Mouse (Mus musculus): ENCODE measurements around the gene Rtn1.

DNA sequence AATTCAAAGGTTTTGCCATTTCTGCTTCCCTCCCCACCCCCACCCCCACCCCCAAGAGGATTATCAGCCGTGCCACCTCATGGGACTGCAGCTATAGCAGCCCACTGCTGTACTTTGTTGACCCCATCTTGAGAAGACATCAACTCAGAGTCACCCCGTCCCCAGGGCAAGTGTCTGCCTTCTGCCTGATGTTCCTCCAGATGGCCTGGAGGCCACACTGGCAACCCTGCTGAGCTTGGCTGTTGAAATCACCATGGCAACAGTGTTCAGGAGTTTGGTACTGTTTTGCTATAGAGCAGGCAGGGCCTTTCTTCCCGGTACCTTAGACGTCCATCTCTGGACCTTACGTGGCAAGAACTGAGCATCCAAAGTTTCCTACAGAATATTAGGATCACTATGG, 103.9 kb downstream of the Rtn1 start:
- TF ChIP-seq MAX (IDR thresholded peaks at IDR 0.05; ENCODE audit: low read depth) (no peak), POLR2A (IDR thresholded peaks at IDR 0.05; ENCODE audit: insufficient read length, low read depth) (no peak), TCF3 (IDR thresholded peaks at IDR 0.05; ENCODE audit: insufficient read length, low read depth) (no peak), MYOG (IDR thresholded peaks at IDR 0.05; ENCODE audit: control insufficient read depth in 1 of 3, insufficient read depth in 1 of 3, insufficient read length in 2 of 3, low read depth in 2 of 3) (no peak), TCF12 (IDR thresholded peaks at IDR 0.05; ENCODE audit: insufficient read depth, poor library complexity, severe bottlenecking) (no peak), REST (IDR thresholded peaks at IDR 0.05; ENCODE audit: insufficient read depth, insufficient read length) (no peak), E2F4 (IDR thresholded peaks at IDR 0.05; ENCODE audit: insufficient read depth) (no peak), POLR2AphosphoS2 (IDR thresholded peaks at IDR 0.05; ENCODE audit: insufficient read length, low read depth) (no peak)

Data from myocyte (in vitro differentiated cells).